Mouse (Mus musculus): Measurements from ENCODE around the gene Olfr785. TPM values are rescaled to one million over a fixed set of nuclear protein-coding genes. Genes with fewer than 3 reads are reported as not detected.
"Not testable (repeated sequence)": the region's sequence is repeated elsewhere in the genome, so short reads cannot be mapped to it uniquely, and the experiment has no call there.

Gene Olfr785
- not detected in 2 replicates for polyA plus RNA-seq (2014; fragmentation: Nextera tagmentation; extraction: Ambion mirVana)

DNA sequence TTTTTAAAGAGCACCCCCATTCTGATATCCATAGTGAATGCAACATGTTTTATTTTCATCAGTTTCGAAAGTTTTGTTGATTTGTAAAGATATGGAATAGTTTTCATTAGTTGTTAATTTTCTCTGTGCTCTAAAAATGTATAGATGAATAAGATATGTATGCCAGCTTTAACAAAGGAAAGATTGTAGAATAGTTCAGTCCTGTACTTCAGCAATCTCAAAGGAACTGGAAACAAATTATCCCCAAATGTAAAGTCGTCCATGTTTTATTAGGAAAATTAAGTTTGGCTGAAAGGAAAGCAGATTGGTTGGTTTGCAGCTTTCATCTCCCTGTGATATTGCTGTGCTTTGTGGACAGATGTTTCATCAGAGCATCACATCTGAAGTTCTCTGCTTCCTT lies at the start of gene Olfr785:
Gene Olfr785 (plus strand): TSS at position 301 of the 400 bp plus-strand sequence.
- Histone ChIP-seq H3K4me2 (ENCODE audit: low read length) (no peak within 1 kb of the TSS), H3K4me3 (ENCODE audit: low read depth, low read length) (no peak within 1 kb of the TSS), H3K36me3 (ENCODE audit: control insufficient read depth, insufficient read depth, low read length) (no peaks in the 10 kb centered on the region), H3K27ac (ENCODE audit: low read depth, low read length) (no peak within 1 kb of the TSS), H3K27me3 (replicated peaks; ENCODE audit: control insufficient read depth, insufficient read depth, low read length) (no peaks in the 10 kb centered on the region), H3K9ac (ENCODE audit: low read length) (no peak within 1 kb of the TSS), H3K9me3 (replicated peaks; ENCODE audit: control insufficient read depth, low read length) (no peaks in the 10 kb centered on the region; the same call in 1 of the 2 replicates), H3K4me1 (ENCODE audit: control insufficient read depth, insufficient read depth, low read length) (no peaks in the 10 kb centered on the region)
- WGBS = 76% methylated on average over 2 of the region's 2 CpGs
- no peak for DNase-seq (ENCODE audit: low spot score)
- ATAC-seq = no peak

DNA sequence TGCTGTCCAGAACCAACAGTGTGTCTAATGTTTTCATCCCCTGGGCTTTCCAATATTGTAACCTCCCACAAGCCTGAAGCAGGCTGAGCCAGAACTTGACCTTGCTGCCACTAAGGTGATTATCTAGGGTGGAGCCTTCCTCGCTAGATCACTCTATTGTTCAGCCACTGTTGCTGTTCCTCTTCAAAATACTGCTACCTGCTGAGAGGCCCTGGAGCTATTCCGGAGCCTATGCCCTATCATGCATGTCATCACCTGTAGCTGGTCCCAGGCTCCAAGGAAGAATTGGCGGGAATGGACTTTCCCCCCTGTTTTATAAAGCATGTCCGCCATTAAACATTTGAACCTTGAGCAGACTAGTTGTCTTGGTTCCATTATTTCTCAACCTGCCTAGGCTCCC lies 48.7 kb upstream of the Olfr785 start:
- H3K9me3 ChIP-seq (replicated peaks; ENCODE audit: control insufficient read depth, low read length) = not testable (repeated sequence)
- 89% methylated on average over 4 of the region's 4 CpGs for WGBS

DNA sequence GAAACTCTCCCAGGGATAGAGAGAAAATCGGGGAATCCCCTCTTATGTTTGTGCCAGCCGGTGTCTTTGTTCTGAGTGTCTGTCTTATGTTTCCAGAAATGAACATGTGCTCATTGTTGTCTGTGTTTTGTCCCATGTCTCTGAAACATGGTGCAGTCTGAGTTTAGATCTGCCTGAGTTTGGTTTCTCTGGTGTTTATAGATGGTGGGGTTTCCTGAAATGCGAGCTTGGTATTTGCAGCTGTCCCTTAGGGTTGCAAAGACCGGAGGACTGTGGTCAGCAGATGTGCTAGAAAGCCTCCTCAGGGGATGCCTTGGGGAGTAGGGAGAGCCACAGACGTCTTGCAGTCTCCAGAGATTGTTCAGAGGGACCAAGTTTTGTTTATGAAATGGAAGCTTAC lies 47.9 kb upstream of the Olfr785 start:
- no peak overlapping the region for H3K9ac ChIP-seq (ENCODE audit: low read length)
- no peaks in the 10 kb centered on the region for H3K27me3 ChIP-seq (replicated peaks; ENCODE audit: control insufficient read depth, insufficient read depth, low read length)
- ATAC-seq = no peak
- H3K9me3 ChIP-seq (replicated peaks; ENCODE audit: control insufficient read depth, low read length) = 0 out of 2 replicates have a peak, but pooled peaks cover 3% of the 10 kb centered on the region
- H3K36me3 ChIP-seq (ENCODE audit: control insufficient read depth, insufficient read depth, low read length) = no peaks in the 10 kb centered on the region
- no peak for DNase-seq (ENCODE audit: low spot score)
- H3K4me2 ChIP-seq (ENCODE audit: low read length) = no peak overlapping the region
- 82% methylated on average over 5 of the region's 5 CpGs for WGBS
- H3K4me3 ChIP-seq (ENCODE audit: low read depth, low read length) = no peak overlapping the region
- no peaks in the 10 kb centered on the region for H3K4me1 ChIP-seq (ENCODE audit: control insufficient read depth, insufficient read depth, low read length)
- H3K27ac ChIP-seq (ENCODE audit: low read depth, low read length) = no peak overlapping the region

More for the DNA sequence above, 48.7 kb upstream of the Olfr785 start:
- H3K9ac ChIP-seq (ENCODE audit: low read length); H3K27ac ChIP-seq (ENCODE audit: low read depth, low read length); H3K4me1 ChIP-seq (ENCODE audit: control insufficient read depth, insufficient read depth, low read length); H3K27me3 ChIP-seq (replicated peaks; ENCODE audit: control insufficient read depth, insufficient read depth, low read length); DNase-seq (ENCODE audit: low spot score); ATAC-seq; H3K36me3 ChIP-seq (ENCODE audit: control insufficient read depth, insufficient read depth, low read length); H3K4me3 ChIP-seq (ENCODE audit: low read depth, low read length); H3K4me2 ChIP-seq (ENCODE audit: low read length): not testable (repeated sequence)

DNA sequence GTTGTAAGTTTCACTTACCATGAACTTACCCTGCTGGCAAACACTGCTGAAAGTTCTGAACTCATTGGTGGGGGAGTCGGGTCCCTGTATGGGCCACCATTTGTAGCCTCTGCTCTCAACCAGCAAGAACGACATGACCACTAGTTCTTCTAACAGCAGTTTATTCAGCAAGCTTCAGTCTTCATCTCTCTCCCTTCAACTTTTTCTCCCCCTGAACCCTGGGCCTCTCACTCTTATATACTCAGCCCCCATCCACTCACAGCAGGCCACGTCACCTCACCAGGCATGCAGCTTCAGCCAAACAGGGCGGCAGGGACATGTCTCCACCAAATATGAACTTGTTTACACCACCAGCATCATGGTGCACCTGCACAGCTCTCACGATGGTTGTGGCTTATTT lies 31.2 kb upstream of the Olfr785 start:
- H3K36me3 ChIP-seq (ENCODE audit: control insufficient read depth, insufficient read depth, low read length); H3K4me1 ChIP-seq (ENCODE audit: control insufficient read depth, insufficient read depth, low read length); H3K9ac ChIP-seq (ENCODE audit: low read length); ATAC-seq; H3K27ac ChIP-seq (ENCODE audit: low read depth, low read length); H3K4me2 ChIP-seq (ENCODE audit: low read length); H3K9me3 ChIP-seq (replicated peaks; ENCODE audit: control insufficient read depth, low read length); DNase-seq (ENCODE audit: low spot score); H3K27me3 ChIP-seq (replicated peaks; ENCODE audit: control insufficient read depth, insufficient read depth, low read length); H3K4me3 ChIP-seq (ENCODE audit: low read depth, low read length): not testable (repeated sequence)
- 90% methylated on average over 5 of the region's 5 CpGs for WGBS

DNA sequence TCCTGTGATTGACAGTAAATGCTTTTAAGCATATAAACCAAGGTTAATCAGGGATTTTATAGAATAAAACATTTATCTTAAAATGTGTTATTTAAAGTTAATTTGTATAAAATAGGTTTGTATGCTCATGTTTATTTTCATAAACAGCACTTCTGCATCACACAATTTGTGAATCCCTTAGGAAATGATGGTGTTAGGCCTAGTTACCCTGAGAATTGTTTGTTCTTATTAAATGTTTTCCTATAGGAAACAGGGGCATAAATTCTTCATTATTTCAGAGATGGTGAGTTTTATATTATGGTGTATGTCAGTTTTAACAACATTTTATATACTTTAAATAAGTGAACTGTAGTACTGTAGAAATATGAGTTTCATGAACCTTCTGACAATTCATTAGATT lies 21.4 kb upstream of the Olfr785 start, which contains the start of gene Olfr784:
Gene Olfr784 (plus strand): TSS at position 301 of the 400 bp plus-strand sequence.
- ATAC-seq (no peak), DNase-seq (ENCODE audit: low spot score) (no peak)
- H3K27me3 ChIP-seq (replicated peaks; ENCODE audit: control insufficient read depth, insufficient read depth, low read length) = no peaks in the 10 kb centered on the region
- H3K36me3 ChIP-seq (ENCODE audit: control insufficient read depth, insufficient read depth, low read length) = no peaks in the 10 kb centered on the region
- no peak within 1 kb of the TSS for H3K4me2 ChIP-seq (ENCODE audit: low read length)
- no peak within 1 kb of the TSS for H3K27ac ChIP-seq (ENCODE audit: low read depth, low read length)
- H3K4me3 ChIP-seq (ENCODE audit: low read depth, low read length) = no peak within 1 kb of the TSS
- no peaks in the 10 kb centered on the region for H3K4me1 ChIP-seq (ENCODE audit: control insufficient read depth, insufficient read depth, low read length)
- H3K9me3 ChIP-seq (replicated peaks; ENCODE audit: control insufficient read depth, low read length) = no peaks in the 10 kb centered on the region
- H3K9ac ChIP-seq (ENCODE audit: low read length) = no peak within 1 kb of the TSS

DNA sequence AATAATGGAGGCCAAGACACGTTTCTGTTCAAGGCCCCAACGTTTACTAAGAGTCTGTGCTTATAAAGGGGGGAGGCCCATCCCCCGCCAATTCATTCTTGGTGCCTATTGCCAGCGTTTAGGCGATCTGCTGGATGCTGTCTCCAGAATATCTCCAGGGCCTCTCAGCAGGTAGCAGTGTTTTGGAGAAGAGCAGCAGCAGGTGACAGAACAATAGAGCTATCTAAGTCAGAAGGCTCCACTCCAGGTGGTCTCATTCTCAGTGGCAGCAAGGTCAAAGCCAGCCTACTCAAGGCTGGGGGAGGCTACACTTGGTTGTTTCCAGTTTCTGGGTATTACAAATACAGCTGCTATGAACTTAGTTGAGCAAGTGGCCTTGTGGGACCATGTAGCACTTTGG lies 4.3 kb upstream of the Olfr785 start:
- Histone ChIP-seq H3K36me3 (ENCODE audit: control insufficient read depth, insufficient read depth, low read length) (no peaks in the 10 kb centered on the region), H3K27ac (ENCODE audit: low read depth, low read length) (no peak overlapping the region), H3K9ac (ENCODE audit: low read length) (no peak overlapping the region), H3K27me3 (replicated peaks; ENCODE audit: control insufficient read depth, insufficient read depth, low read length) (no peaks in the 10 kb centered on the region), H3K4me1 (ENCODE audit: control insufficient read depth, insufficient read depth, low read length) (no peaks in the 10 kb centered on the region), H3K4me2 (ENCODE audit: low read length) (no peak overlapping the region), H3K4me3 (ENCODE audit: low read depth, low read length) (no peak overlapping the region), H3K9me3 (replicated peaks; ENCODE audit: control insufficient read depth, low read length) (no peaks in the 10 kb centered on the region; the same call in 1 of the 2 replicates)
- DNase-seq (ENCODE audit: low spot score) (no peak), ATAC-seq (no peak)
- 46% methylated on average over 5 of the region's 5 CpGs for WGBS

DNA sequence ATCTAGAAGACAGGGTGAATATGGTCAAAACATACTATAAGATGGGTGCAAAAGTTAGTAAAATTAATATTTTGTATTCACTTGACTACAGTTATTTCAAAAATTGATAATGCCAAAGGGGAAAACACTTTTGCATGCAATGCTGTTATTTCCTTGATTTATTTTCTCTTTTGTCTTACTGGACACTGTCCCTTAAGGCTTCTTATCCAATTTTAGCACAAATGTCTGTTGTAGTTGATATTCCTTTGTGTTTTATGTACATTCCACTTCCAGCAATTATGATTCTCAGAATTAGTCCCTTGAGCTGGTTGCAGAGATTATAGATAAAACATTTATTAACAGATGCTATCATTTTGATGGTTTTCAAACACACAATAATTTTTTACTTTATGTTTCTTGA lies 21.8 kb downstream of the Olfr785 start, which contains the start of gene Olfr786:
Gene Olfr786 (plus strand): TSS at position 301 of the 400 bp plus-strand sequence.
- H3K36me3 ChIP-seq (ENCODE audit: control insufficient read depth, insufficient read depth, low read length) = no peaks in the 10 kb centered on the region
- H3K4me3 ChIP-seq (ENCODE audit: low read depth, low read length) = no peak within 1 kb of the TSS
- no peaks in the 10 kb centered on the region for H3K9me3 ChIP-seq (replicated peaks; ENCODE audit: control insufficient read depth, low read length)
- no peak within 1 kb of the TSS for H3K4me2 ChIP-seq (ENCODE audit: low read length)
- H3K4me1 ChIP-seq (ENCODE audit: control insufficient read depth, insufficient read depth, low read length) = no peaks in the 10 kb centered on the region
- H3K27ac ChIP-seq (ENCODE audit: low read depth, low read length) = no peak within 1 kb of the TSS
- no peaks in the 10 kb centered on the region for H3K27me3 ChIP-seq (replicated peaks; ENCODE audit: control insufficient read depth, insufficient read depth, low read length)
- DNase-seq (ENCODE audit: low spot score) (no peak), ATAC-seq (no peak)
- no peak within 1 kb of the TSS for H3K9ac ChIP-seq (ENCODE audit: low read length)

Other genes with a start within 250 kb of the Olfr785 start
- gene Olfr771, start 240.7 kb upstream of the Olfr785 start, polyA plus RNA-seq (2014; fragmentation: Nextera tagmentation; extraction: Ambion mirVana) = not detected in 2 replicates
- not detected in 2 replicates for gene Olfr772, start 227.5 kb upstream of the Olfr785 start, polyA plus RNA-seq (2014; fragmentation: Nextera tagmentation; extraction: Ambion mirVana)
- gene Olfr773, start 218.0 kb upstream of the Olfr785 start, polyA plus RNA-seq (2014; fragmentation: Nextera tagmentation; extraction: Ambion mirVana) = not detected in 2 replicates
- not detected in 2 replicates for gene Olfr774, start 169.2 kb upstream of the Olfr785 start, polyA plus RNA-seq (2014; fragmentation: Nextera tagmentation; extraction: Ambion mirVana)
- not detected in 2 replicates for gene Olfr775, start 157.0 kb upstream of the Olfr785 start, polyA plus RNA-seq (2014; fragmentation: Nextera tagmentation; extraction: Ambion mirVana)
- gene Olfr776, start 146.3 kb upstream of the Olfr785 start, polyA plus RNA-seq (2014; fragmentation: Nextera tagmentation; extraction: Ambion mirVana) = not detected in 2 replicates
- gene Olfr777, start 133.9 kb upstream of the Olfr785 start, polyA plus RNA-seq (2014; fragmentation: Nextera tagmentation; extraction: Ambion mirVana) = not detected in 2 replicates
- gene Olfr780, start 87.3 kb upstream of the Olfr785 start, polyA plus RNA-seq (2014; fragmentation: Nextera tagmentation; extraction: Ambion mirVana) = not detected in 2 replicates
- gene Olfr781, start 76.6 kb upstream of the Olfr785 start, polyA plus RNA-seq (2014; fragmentation: Nextera tagmentation; extraction: Ambion mirVana) = not detected in 2 replicates
- gene Olfr782, start 56.6 kb upstream of the Olfr785 start, polyA plus RNA-seq (2014; fragmentation: Nextera tagmentation; extraction: Ambion mirVana) = not detected in 2 replicates
- 0.09 TPM in 1 of 2 replicates, not detected in the other for gene Olfr784, start 21.3 kb upstream of the Olfr785 start, polyA plus RNA-seq (2014; fragmentation: Nextera tagmentation; extraction: Ambion mirVana)
- gene Olfr786, start 21.9 kb downstream of the Olfr785 start, polyA plus RNA-seq (2014; fragmentation: Nextera tagmentation; extraction: Ambion mirVana) = not detected in 2 replicates
- not detected in 2 replicates for gene Olfr787, start 56.4 kb downstream of the Olfr785 start, polyA plus RNA-seq (2014; fragmentation: Nextera tagmentation; extraction: Ambion mirVana)
- gene Olfr788, start 65.6 kb downstream of the Olfr785 start, polyA plus RNA-seq (2014; fragmentation: Nextera tagmentation; extraction: Ambion mirVana) = not detected in 2 replicates
- gene Olfr789, start 79.3 kb downstream of the Olfr785 start, polyA plus RNA-seq (2014; fragmentation: Nextera tagmentation; extraction: Ambion mirVana) = not detected in 2 replicates
- not detected in 2 replicates for gene Olfr790, start 93.1 kb downstream of the Olfr785 start, polyA plus RNA-seq (2014; fragmentation: Nextera tagmentation; extraction: Ambion mirVana)
- not detected in 2 replicates for gene Olfr791, start 116.4 kb downstream of the Olfr785 start, polyA plus RNA-seq (2014; fragmentation: Nextera tagmentation; extraction: Ambion mirVana)
- gene Olfr792, start 133.7 kb downstream of the Olfr785 start, polyA plus RNA-seq (2014; fragmentation: Nextera tagmentation; extraction: Ambion mirVana) = not detected in 2 replicates
- not detected in 2 replicates for gene Olfr794, start 162.2 kb downstream of the Olfr785 start, polyA plus RNA-seq (2014; fragmentation: Nextera tagmentation; extraction: Ambion mirVana)
- not detected in 2 replicates for gene Olfr796, start 207.1 kb downstream of the Olfr785 start, polyA plus RNA-seq (2014; fragmentation: Nextera tagmentation; extraction: Ambion mirVana)
- gene Olfr798, start 222.5 kb downstream of the Olfr785 start, polyA plus RNA-seq (2014; fragmentation: Nextera tagmentation; extraction: Ambion mirVana) = not detected in 2 replicates
- gene Olfr799, start 232.1 kb downstream of the Olfr785 start, polyA plus RNA-seq (2014; fragmentation: Nextera tagmentation; extraction: Ambion mirVana) = not detected in 2 replicates